Mouse (Mus musculus): ENCODE measurements around the gene Clrn3. TPM values are rescaled to one million over a fixed set of nuclear protein-coding genes. Genes with fewer than 3 reads are reported as not detected.
"Not testable (repeated sequence)": the region's sequence is repeated elsewhere in the genome, so short reads cannot be mapped to it uniquely, and the experiment has no call there.

Gene Clrn3
- polyA plus RNA-seq (2021), result not detected

DNA sequence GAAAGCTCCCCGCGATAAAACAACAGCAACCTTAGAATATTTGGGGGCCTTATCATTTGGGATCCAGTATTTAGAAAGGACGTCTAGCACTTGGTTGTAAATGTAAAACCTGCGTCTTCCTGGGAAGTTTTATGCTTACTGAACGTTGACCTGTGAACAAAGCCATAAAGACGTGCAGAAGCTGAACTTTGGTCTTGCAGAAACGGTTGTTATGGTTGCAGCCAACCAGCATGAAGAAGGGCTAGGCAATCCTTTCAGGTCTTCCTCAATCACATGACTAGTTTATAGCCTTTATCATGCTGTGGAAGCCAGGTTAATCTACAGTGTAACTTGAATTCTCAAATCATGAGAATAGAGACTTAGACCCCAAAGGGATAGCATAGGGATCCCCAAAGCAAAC is at the start of gene Clrn3:
Clrn3 (minus strand) TSS at position 140 of the 400 bp plus-strand sequence.
- ChIA-PET CTCF (interaction anchor here (1.2 kb wide), 1 partner anchor 207 kb away, joined by 3 read pairs; no protein-coding TSS in a partner anchor), POLR2A (no interaction called here)
- no peak for TF ChIP-seq CTCF (IDR thresholded peaks at IDR 0.05)
- in situ Hi-C loops (cut with MboI; ENCODE audit: low pct_unique_long_range_greater_than_20kb), result no loop called here
- DNase-seq (ENCODE audit: low read depth, low spot score) (no peak), ATAC-seq (no peak)
- no peaks in the 10 kb centered on the region for H3K27me3 ChIP-seq

- H3K27me3 ChIP-seq, result no peaks in the 10 kb centered on the region
- CTCF ChIA-PET, result interaction anchor here (0.9 to 1.1 kb wide), 2 partner anchors 32 to 55 kb away, joined by 3 read pairs; no protein-coding TSS in a partner anchor
- DNase-seq (ENCODE audit: low read depth, low spot score), result no peak
- ATAC-seq, result no peak
- no peak for TF ChIP-seq CTCF (IDR thresholded peaks at IDR 0.05)
- POLR2A ChIA-PET, result no interaction called here
- in situ Hi-C loops (cut with MboI; ENCODE audit: low pct_unique_long_range_greater_than_20kb), result no loop called here
These were observed 47.9 kb upstream of the Clrn3 start for GRCm38 (mm10) chr7:135576329-135576728.

DNA sequence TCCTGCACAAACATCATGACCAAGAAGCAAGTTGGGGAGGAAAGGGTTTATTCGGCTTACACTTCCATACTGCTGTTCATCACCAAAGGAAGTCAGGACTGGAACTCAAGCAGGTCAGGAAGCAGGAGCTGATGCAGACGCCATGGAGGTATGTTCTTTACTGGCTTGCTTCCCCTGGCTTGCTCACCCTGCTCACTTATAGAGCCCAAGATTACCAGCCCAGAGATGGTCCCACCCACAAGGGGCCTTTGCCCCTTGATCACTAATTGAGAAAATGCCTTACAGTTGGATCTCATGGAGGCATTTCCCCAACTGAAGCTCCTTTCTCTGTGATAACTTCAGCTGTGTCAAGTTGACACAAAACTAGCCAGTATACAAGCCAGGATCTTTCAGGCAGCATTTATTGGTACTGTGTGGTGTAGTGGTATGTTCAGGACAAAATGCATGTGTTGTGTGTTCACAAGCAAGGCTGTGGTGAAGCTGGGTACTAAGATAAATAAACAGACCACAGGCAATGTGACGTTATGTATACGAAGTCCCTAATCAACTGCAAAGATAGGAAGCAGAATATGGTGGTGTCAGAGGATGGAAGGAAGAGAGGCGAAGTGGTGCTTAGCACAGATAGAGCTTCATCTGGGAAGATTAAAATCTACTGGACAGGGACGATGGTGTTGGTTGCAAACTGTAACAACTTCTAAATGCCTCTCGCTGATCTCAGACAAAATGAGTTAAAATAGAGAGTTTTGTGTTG is 47.0 kb upstream of the Clrn3 start:
- DNase-seq (ENCODE audit: low read depth, low spot score); H3K27me3 ChIP-seq; in situ Hi-C loops (cut with MboI; ENCODE audit: low pct_unique_long_range_greater_than_20kb); POLR2A ChIA-PET; ATAC-seq: not testable (repeated sequence)
- CTCF ChIA-PET, result interaction anchor here (0.9 to 1.1 kb wide), 3 partner anchors 9 to 56 kb away, joined by 3 to 4 read pairs (median 3); no protein-coding TSS in a partner anchor

DNA sequence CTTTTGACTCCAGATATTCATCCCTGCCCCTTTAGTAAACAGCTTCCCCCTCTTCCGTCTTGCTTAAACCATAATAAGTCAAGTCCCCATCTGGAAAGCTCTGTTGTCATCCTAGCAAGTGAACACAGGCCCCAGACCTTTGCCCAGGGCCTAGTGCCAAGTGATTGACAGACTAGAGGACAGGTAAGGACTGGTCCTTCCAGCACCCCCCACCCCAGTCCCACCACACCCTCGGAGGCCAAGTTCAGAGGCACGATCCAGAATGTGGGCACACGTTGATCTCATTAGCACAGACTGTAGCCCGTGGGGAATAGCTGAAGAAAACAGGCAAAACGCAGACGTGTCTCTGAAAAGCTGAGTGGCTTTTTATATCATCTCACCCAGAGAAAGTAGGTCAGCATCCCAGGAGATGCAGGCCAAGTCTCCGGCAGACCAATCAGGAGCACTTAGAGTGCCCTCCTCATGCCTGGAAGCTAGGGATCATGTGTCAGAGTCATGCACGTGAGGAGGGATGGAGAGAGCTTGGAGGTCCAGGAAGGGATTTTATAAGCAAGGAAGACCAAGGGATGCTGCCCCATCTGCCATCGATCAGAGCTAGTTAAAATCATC is 43.6 kb upstream of the Clrn3 start:
- POLR2A ChIA-PET, result interaction anchor here (0.6 kb wide), 1 partner anchor 39 kb away, joined by 9 read pairs; no protein-coding TSS in a partner anchor
- CTCF ChIA-PET, result interaction anchor here (1.0 kb wide), 1 partner anchor 35 kb away, joined by 4 read pairs; the partner anchor contains the start of gene Ptpre
- in situ Hi-C loops (cut with MboI; ENCODE audit: low pct_unique_long_range_greater_than_20kb), result no loop called here
- DNase-seq (ENCODE audit: low read depth, low spot score) (no peak), ATAC-seq (no peak)
- no peak for TF ChIP-seq CTCF (IDR thresholded peaks at IDR 0.05)
- H3K27me3 ChIP-seq, result no peaks in the 10 kb centered on the region

DNA sequence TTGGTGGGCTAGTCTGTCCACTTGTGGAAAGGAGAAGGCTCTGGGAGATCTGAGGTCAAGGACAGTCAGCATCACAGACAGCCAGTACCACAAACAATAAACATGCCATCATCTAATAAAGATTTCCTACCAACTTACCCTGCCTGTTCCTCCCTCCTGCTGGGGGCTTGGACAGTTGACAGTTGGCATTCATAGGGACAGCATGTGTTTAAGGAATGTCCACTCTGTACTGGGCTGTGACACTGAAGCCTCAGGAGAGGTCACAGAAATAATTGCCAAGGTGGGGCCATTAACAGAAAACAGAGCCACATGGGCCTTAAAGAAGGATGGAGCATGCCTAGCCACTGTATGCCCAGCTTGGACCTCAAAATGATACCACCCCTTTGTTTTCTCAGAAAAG is 42.9 kb upstream of the Clrn3 start:
- no peak for TF ChIP-seq CTCF (IDR thresholded peaks at IDR 0.05)
- DNase-seq (ENCODE audit: low read depth, low spot score) (no peak), ATAC-seq (no peak)
- in situ Hi-C loops (cut with MboI; ENCODE audit: low pct_unique_long_range_greater_than_20kb), result no loop called here
- ChIA-PET POLR2A (interaction anchor here (0.6 kb wide), 1 partner anchor 40 kb away, joined by 9 read pairs; no protein-coding TSS in a partner anchor), CTCF (no interaction called here)
- no peaks in the 10 kb centered on the region for H3K27me3 ChIP-seq

- H3K27me3 ChIP-seq, result no peaks in the 10 kb centered on the region
- no peak for TF ChIP-seq CTCF (IDR thresholded peaks at IDR 0.05)
- CTCF ChIA-PET, result interaction anchor here (1.2 kb wide), 1 partner anchor 27 kb away, joined by 3 read pairs; no protein-coding TSS in a partner anchor
- DNase-seq (ENCODE audit: low read depth, low spot score), result no peak
- POLR2A ChIA-PET, result no interaction called here
- ATAC-seq, result no peak
- in situ Hi-C loops (cut with MboI; ENCODE audit: low pct_unique_long_range_greater_than_20kb), result no loop called here
These were observed 40.1 kb upstream of the Clrn3 start for GRCm38 (mm10) chr7:135568550-135568949.

- TF ChIP-seq CTCF (IDR thresholded peaks at IDR 0.05), result no peak
- POLR2A ChIA-PET, result no interaction called here
- in situ Hi-C loops (cut with MboI; ENCODE audit: low pct_unique_long_range_greater_than_20kb), result no loop called here
- no peaks in the 10 kb centered on the region for H3K27me3 ChIP-seq
- CTCF ChIA-PET, result interaction anchor here (1.2 kb wide), 1 partner anchor 28 kb away, joined by 3 read pairs; no protein-coding TSS in a partner anchor
- ATAC-seq (peak; percentile 54), DNase-seq (ENCODE audit: low read depth, low spot score) (no peak)
These were observed 39.1 kb upstream of the Clrn3 start for GRCm38 (mm10) chr7:135567582-135567981.

- POLR2A ChIA-PET, result no interaction called here
These were observed 37.6 kb upstream of the Clrn3 start for GRCm38 (mm10) chr7:135566013-135566412.

DNA sequence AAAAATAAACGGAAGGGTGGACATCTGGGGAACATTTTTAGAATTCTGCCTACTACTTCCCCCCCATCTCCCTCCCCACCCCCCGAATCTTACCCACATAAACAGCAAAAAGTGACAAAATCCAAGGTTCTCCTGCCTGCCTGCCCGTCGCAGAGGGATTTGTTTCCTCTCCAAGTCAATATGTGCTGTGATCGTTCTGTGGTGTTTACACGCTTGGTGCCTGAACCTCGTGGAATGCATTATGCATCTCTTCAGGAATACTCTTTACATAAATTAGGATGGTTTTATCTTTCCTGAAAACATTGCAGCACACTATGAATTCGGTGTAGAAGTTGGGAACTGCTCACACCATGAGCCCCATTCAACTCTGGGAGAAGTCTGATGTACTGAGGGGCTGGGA is 35.6 kb upstream of the Clrn3 start:
- in situ Hi-C loops (cut with MboI; ENCODE audit: low pct_unique_long_range_greater_than_20kb), result no loop called here
- ChIA-PET POLR2A (no interaction called here), CTCF (interaction anchor here (0.9 kb wide), 1 partner anchor 20 kb away, joined by 3 read pairs; no protein-coding TSS in a partner anchor)
- DNase-seq (ENCODE audit: low read depth, low spot score) (no peak), ATAC-seq (no peak)
- no peak for TF ChIP-seq CTCF (IDR thresholded peaks at IDR 0.05)
- H3K27me3 ChIP-seq, result no peaks in the 10 kb centered on the region

More at GRCm38 (mm10) chr7:135566013-135566412, 37.6 kb upstream of the Clrn3 start:
- in situ Hi-C loops (cut with MboI; ENCODE audit: low pct_unique_long_range_greater_than_20kb), result no loop called here
- no peaks in the 10 kb centered on the region for H3K27me3 ChIP-seq
- DNase-seq (ENCODE audit: low read depth, low spot score) (no peak), ATAC-seq (no peak)
- no peak for TF ChIP-seq CTCF (IDR thresholded peaks at IDR 0.05)
- CTCF ChIA-PET, result interaction anchor here (1.6 kb wide), 1 partner anchor 10 kb away, joined by 3 read pairs; no protein-coding TSS in a partner anchor

DNA sequence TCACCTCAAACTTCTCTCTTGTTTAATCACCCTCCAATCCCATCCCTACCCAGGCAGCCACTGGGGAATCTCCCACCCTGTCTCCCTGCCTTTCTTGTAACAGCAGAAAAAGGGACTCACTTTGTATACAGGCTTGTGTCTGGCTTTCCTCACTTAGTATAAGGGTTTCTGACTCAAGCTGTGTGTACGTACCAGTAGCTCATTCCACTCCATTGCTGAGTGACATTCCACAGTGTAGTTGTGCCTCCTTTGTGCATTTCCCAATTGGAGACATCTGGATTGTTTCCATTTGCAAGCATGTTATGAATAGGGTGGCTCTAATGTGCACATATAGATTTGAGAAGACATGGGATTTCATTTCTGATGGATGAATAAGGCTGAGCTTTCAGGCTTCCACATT is 31.8 kb upstream of the Clrn3 start:
- in situ Hi-C loops (cut with MboI; ENCODE audit: low pct_unique_long_range_greater_than_20kb), result no loop called here
- no peak for DNase-seq (ENCODE audit: low read depth, low spot score)
- no peak for TF ChIP-seq CTCF (IDR thresholded peaks at IDR 0.05)
- POLR2A ChIA-PET, result no interaction called here
- H3K27me3 ChIP-seq, result no peaks in the 10 kb centered on the region
- no peak for ATAC-seq
- CTCF ChIA-PET, result interaction anchor here (1.3 kb wide), 1 partner anchor 38 kb away, joined by 3 read pairs; no protein-coding TSS in a partner anchor
